Mouse (Mus musculus): Measurements from ENCODE around the gene Sap30bp.

DNA sequence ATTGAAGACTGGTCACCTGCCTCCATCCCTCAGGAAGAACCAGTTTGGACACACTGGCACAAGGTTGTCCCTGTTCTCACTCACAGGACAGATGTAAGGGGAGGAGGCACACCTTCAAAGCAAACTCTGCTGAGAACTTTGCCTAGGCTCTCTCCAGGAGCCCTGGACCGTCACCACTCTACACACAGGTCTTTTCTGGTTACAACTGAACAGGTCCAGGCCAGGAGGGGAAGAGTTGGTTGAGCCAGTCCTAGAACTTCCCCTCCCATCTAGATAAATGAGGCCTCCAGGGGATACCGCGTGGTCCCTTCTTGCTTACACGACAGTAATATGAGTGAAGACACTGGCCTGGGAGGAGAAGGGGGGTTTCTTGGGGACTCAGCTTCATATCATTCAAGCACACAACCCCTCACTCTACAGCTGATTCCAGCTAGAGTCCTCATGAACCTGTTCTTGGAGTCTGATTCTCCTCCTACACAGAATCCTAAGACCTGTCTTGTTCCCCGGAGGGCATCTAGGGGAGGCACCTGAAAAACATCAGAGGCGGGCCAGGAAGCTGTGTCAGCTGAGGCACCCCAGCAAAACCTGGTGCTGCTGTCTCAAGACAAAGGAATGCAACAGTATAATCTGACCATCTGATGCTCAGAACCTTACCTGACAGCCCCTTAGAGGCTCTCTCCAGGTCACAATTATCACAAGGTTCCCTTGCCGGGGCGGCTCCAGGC is 28.7 kb upstream of the Sap30bp start:
- TF ChIP-seq GATA1 (IDR thresholded peaks at IDR 0.05; ENCODE audit: low read length) (no peak), TAL1 (IDR thresholded peaks at IDR 0.05; ENCODE audit: low read length) (no peak)
